Mouse (Mus musculus): ENCODE measurements around the gene Yaf2.

DNA sequence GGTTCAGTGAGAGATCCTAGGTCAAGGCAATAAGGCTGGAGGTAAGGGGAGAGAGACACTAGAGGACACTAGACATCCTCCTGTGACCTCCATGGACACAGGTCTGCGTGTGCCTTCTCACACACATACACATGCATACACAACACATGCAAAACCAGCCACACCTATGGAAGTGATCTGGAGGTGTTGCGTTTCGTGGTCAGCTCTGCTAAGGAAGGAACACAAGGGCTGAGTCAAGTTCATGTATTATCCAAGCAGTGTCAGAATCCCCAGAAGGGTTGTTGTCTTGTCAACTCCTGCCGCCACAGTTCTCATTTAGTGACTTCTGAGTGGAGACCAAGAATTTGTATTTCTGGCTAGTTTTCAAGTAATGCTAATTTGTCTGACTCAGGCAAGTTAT is 48.4 kb downstream of the Yaf2 start:
- TF ChIP-seq EP300 (IDR thresholded peaks at IDR 0.05; ENCODE audit: low read depth) (no peak), CTCF (IDR thresholded peaks at IDR 0.05; ENCODE audit: low read depth) (no peak)

All from liver, postnatal 0 days (tissue).